Mouse (Mus musculus) ES-Bruce4 (cell line): ENCODE results near the gene Pank4.

Experiments used
- CTCF ChIP-seq: IDR thresholded peaks from one replicate; pipeline ENCODE4 v1.8.1; 2011; ENCODE audit warnings: low read depth, low read length
- EP300 ChIP-seq: IDR thresholded peaks from 2 replicates; pipeline ENCODE4 v1.6.1; 2011; ENCODE audit warnings: low read depth, low read length; ENCODE audit not compliant: insufficient read depth
- POLR2A ChIP-seq: IDR thresholded peaks from one replicate; pipeline ENCODE4 v1.8.1; 2011; ENCODE audit warnings: low read length; ENCODE audit not compliant: insufficient read depth

- no peak for TF ChIP-seq CTCF
- no peak for TF ChIP-seq POLR2A
- no peak for TF ChIP-seq EP300
These were observed 34.7 kb upstream of the Pank4 start for GRCm38 (mm10) chr4:154929088-154929660.
